Mouse (Mus musculus): ENCODE data around the gene Terf2. TPM values are rescaled to one million over a fixed set of nuclear protein-coding genes. Genes with fewer than 3 reads are reported as not detected.

Gene Terf2
- polyA plus RNA-seq (2016; fragmentation: Nextera tagmentation; extraction: Ambion mirVana) = 9.9 and 13.0 TPM in 2 replicates

DNA sequence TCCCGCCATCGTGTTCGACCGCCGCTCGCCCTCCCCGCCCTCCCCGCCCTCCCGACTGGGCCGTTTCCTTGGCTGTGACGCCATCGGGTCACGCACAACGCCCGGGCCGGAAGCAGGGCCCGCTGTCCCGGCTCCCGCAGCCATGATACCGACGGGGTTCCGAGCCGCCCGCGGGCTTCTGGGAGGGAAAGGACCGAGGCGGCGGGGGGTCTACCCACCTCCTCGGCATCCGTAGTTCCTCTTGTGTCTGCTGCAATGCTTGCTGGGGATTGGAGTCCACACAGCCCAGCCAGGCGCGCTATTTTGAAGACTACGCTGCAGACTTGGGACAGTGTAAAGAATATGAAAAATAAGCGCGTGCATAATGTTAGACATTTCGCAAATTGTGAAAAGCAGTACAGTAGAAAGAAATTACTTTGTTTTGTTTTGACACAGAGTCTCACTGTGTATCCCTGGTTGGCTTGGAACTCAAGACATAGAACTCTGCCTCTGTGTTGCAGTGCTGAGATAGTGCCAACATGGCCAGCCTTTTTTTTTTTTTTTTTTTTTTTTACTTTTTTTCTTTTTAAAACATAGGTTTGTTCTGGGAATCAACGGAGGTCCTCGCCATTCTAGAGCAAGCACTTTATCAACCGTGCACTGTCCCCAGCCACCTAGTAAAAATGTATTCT is at the start of gene Terf2:
Terf2 (minus strand) TSS at position 182 of the 671 bp plus-strand sequence.
- Histone ChIP-seq H3K27ac (peak within 1 kb of the TSS; percentile 95), H3K4me1 (peaks cover 17% of the 10 kb centered on the region), H3K9me3 (no peaks in the 10 kb centered on the region), H3K4me3 (peak within 1 kb of the TSS; percentile 97), H3K36me3 (peaks cover 30% of the 10 kb centered on the region), H3K27me3 (ENCODE audit: insufficient read depth, poor library complexity, severe bottlenecking) (no peaks in the 10 kb centered on the region)
- DNase-seq (ENCODE audit: low spot score) = peak; percentile 97
- WGBS = 3% methylated on average over 39 of the region's 39 CpGs

DNA sequence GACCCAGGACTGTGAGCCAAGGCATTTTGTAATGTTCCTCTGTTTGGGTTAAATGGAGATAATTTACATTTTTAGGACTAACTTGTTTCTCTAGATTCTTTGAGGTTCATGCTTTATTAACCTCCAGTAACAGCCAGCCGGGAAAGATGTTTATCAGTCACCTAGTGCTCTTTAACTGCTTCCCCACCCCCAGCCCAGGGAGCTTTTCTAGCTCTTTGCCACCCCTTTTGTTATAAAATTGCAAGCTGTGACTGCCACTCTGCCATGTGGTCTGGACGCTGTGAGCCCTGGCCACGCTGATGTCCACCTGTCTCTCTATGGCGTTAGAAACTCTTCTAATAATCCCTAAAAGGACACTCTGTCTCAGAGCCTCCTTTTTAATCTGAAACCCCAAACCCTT is 47.2 kb upstream of the Terf2 start:
- Histone ChIP-seq H3K27ac (no peak overlapping the region), H3K4me1 (peaks cover 16% of the 10 kb centered on the region), H3K27me3 (ENCODE audit: insufficient read depth, poor library complexity, severe bottlenecking) (no peaks in the 10 kb centered on the region), H3K4me3 (no peak overlapping the region), H3K36me3 (no peaks in the 10 kb centered on the region), H3K9me3 (no peaks in the 10 kb centered on the region)
- WGBS = 62% methylated on average over 4 of the region's 4 CpGs
- DNase-seq (ENCODE audit: low spot score) = no peak

GRCm38 (mm10) chr8:107142539-107142938 is 46.2 kb upstream of the Terf2 start:
- Histone ChIP-seq H3K27ac (no peak overlapping the region), H3K27me3 (ENCODE audit: insufficient read depth, poor library complexity, severe bottlenecking) (no peaks in the 10 kb centered on the region), H3K36me3 (no peaks in the 10 kb centered on the region), H3K9me3 (no peaks in the 10 kb centered on the region), H3K4me3 (no peak overlapping the region), H3K4me1 (peaks cover 16% of the 10 kb centered on the region)
- no peak for DNase-seq (ENCODE audit: low spot score)
- 85% methylated on average over 4 of the region's 4 CpGs for WGBS

- Histone ChIP-seq H3K4me1 (peaks cover 22% of the 10 kb centered on the region), H3K36me3 (no peaks in the 10 kb centered on the region), H3K27me3 (ENCODE audit: insufficient read depth, poor library complexity, severe bottlenecking) (no peaks in the 10 kb centered on the region), H3K27ac (peak overlapping the region; percentile 77), H3K4me3 (0 out of 2 replicates have a peak overlapping the region, but pooled peaks have one; percentile 5), H3K9me3 (no peaks in the 10 kb centered on the region)
- DNase-seq (ENCODE audit: low spot score) = no peak
- 44% methylated on average over 13 of the region's 13 CpGs for WGBS
Measured at GRCm38 (mm10) chr8:107139704-107140470, 43.5 kb upstream of the Terf2 start.

- Histone ChIP-seq H3K36me3 (no peaks in the 10 kb centered on the region), H3K27me3 (ENCODE audit: insufficient read depth, poor library complexity, severe bottlenecking) (no peaks in the 10 kb centered on the region), H3K4me3 (no peak overlapping the region), H3K4me1 (peaks cover 31% of the 10 kb centered on the region), H3K27ac (no peak overlapping the region), H3K9me3 (no peaks in the 10 kb centered on the region)
- no peak for DNase-seq (ENCODE audit: low spot score)
- 91% methylated on average over 5 of the region's 5 CpGs for WGBS
Measured at GRCm38 (mm10) chr8:107138338-107138737, 42.0 kb upstream of the Terf2 start.

DNA sequence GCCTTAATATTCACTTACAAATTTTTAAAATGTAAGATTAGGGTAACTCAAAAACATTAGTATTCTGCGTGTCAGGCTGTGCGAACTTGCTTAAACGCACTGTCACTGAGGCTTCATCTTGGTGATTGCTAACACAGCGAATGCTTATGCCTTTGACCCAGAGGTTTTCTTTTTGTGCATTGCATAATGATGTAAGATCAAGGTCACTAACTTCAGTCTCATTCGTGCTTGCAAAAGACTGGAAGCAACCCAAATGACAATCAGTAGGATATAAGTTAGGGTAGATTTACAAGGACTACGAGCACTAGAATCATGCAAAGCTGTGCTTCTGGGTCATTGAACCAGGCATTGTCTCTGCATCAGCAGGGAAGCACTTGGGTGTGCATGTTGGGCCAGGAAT is 41.2 kb upstream of the Terf2 start:
- no peak overlapping the region for H3K4me3 ChIP-seq
- no peaks in the 10 kb centered on the region for H3K27me3 ChIP-seq (ENCODE audit: insufficient read depth, poor library complexity, severe bottlenecking)
- no peaks in the 10 kb centered on the region for H3K36me3 ChIP-seq
- 94% methylated on average over 6 of the region's 6 CpGs for whole genome bisulfite sequencing
- no peak for DNase-seq (ENCODE audit: low spot score)
- no peak overlapping the region for H3K27ac ChIP-seq
- peaks cover 38% of the 10 kb centered on the region for H3K4me1 ChIP-seq
- H3K9me3 ChIP-seq = no peaks in the 10 kb centered on the region

GRCm38 (mm10) chr8:107136003-107136612 is 39.8 kb upstream of the Terf2 start:
- Histone ChIP-seq H3K9me3 (no peaks in the 10 kb centered on the region), H3K27me3 (ENCODE audit: insufficient read depth, poor library complexity, severe bottlenecking) (no peaks in the 10 kb centered on the region), H3K36me3 (no peaks in the 10 kb centered on the region), H3K4me1 (peaks cover 39% of the 10 kb centered on the region), H3K27ac (peak overlapping the region; percentile 49), H3K4me3 (no peak overlapping the region)
- WGBS = 53% methylated on average over 8 of the region's 8 CpGs
- no peak for DNase-seq (ENCODE audit: low spot score)

DNA sequence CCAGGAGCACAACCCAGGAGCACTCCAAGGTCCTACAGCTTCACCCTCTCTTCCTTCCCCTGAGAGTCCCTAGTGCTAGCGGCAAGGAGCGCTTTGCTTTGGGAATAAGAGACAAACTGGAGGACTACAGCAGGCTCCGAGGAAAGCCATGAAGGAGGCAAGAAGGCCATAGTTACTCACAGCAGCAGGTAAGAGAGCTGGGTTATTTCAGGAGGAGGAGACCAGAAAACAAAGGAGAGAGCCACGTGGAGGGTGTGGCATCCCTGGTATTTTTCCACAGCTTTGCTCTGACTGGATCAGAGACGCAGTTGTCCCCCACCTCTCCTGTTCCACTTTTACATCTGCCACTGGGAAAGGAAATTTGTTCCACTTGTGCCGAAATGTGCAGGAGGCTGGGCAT is 37.5 kb upstream of the Terf2 start:
- Histone ChIP-seq H3K4me3 (no peak overlapping the region), H3K27ac (peak overlapping the region; percentile 78), H3K9me3 (no peaks in the 10 kb centered on the region), H3K36me3 (no peaks in the 10 kb centered on the region), H3K27me3 (ENCODE audit: insufficient read depth, poor library complexity, severe bottlenecking) (no peaks in the 10 kb centered on the region), H3K4me1 (peaks cover 37% of the 10 kb centered on the region)
- 48% methylated on average over 6 of the region's 6 CpGs for WGBS
- no peak for DNase-seq (ENCODE audit: low spot score)

- DNase-seq (ENCODE audit: low spot score) = no peak
- Histone ChIP-seq H3K27me3 (ENCODE audit: insufficient read depth, poor library complexity, severe bottlenecking) (no peaks in the 10 kb centered on the region), H3K9me3 (no peaks in the 10 kb centered on the region), H3K36me3 (no peaks in the 10 kb centered on the region), H3K4me1 (peaks cover 39% of the 10 kb centered on the region), H3K4me3 (no peak overlapping the region), H3K27ac (peak overlapping the region; percentile 78; the same call in 1 of the 2 replicates)
- WGBS = 78% methylated on average over 24 of the region's 24 CpGs
Measured at GRCm38 (mm10) chr8:107132581-107133491, 36.5 kb upstream of the Terf2 start.

DNA sequence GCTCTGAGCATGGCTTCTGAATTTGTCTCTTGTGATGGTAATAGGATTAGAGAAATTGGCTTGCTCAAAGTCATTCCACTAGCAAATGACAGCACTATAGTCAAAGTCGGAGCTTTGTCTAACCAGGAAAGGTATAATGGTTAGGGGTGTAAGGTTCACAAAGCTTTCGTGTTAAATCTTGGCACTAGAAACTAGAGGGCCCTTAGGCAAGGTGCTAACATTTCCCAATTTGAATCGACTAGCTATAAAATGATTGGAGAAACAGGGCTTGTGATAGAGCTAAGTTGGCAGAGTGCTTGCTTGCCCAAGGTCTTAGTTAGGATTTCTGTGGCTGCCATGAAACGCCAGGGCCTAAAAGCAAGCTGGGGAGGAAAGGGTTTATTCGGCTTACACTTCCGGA is 33.7 kb upstream of the Terf2 start:
- H3K27ac ChIP-seq = peak overlapping the region; percentile 43
- 76% methylated on average over 6 of the region's 6 CpGs for WGBS
- no peak overlapping the region for H3K4me3 ChIP-seq
- no peaks in the 10 kb centered on the region for H3K36me3 ChIP-seq
- peaks cover 34% of the 10 kb centered on the region for H3K4me1 ChIP-seq
- H3K27me3 ChIP-seq (ENCODE audit: insufficient read depth, poor library complexity, severe bottlenecking) = no peaks in the 10 kb centered on the region
- no peaks in the 10 kb centered on the region for H3K9me3 ChIP-seq
- DNase-seq (ENCODE audit: low spot score) = no peak

GRCm38 (mm10) chr8:107129171-107130025 is 33.1 kb upstream of the Terf2 start:
- peak overlapping the region; percentile 43 for H3K27ac ChIP-seq
- no peaks in the 10 kb centered on the region for H3K36me3 ChIP-seq
- no peak overlapping the region for H3K4me3 ChIP-seq
- no peaks in the 10 kb centered on the region for H3K27me3 ChIP-seq (ENCODE audit: insufficient read depth, poor library complexity, severe bottlenecking)
- H3K4me1 ChIP-seq = peaks cover 34% of the 10 kb centered on the region
- 56% methylated on average over 8 of the region's 8 CpGs for WGBS
- no peak for DNase-seq (ENCODE audit: low spot score)
- no peaks in the 10 kb centered on the region for H3K9me3 ChIP-seq

DNA sequence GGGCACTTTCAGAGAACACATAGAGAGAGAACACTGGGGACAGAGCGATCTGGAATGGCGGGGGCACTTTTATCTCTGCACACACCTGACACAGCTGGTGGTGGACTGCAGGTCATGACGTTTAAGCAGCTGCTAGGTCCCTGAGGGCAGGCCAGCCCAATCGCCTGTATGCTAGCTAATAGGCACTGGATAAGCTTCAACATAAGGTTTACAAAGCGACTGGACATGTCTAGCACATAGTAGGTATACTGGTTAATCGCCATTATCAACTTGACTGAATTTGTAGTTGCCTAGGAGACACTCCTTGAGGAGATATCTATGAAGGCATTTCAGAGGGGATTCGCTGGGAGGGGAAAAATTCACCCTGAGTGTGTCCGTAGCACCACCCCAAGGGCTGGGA is 28.0 kb upstream of the Terf2 start:
- Histone ChIP-seq H3K4me1 (peaks cover 25% of the 10 kb centered on the region), H3K36me3 (no peaks in the 10 kb centered on the region), H3K9me3 (no peaks in the 10 kb centered on the region), H3K27me3 (ENCODE audit: insufficient read depth, poor library complexity, severe bottlenecking) (no peaks in the 10 kb centered on the region), H3K27ac (no peak overlapping the region), H3K4me3 (no peak overlapping the region)
- no peak for DNase-seq (ENCODE audit: low spot score)
- WGBS = 62% methylated on average over 8 of the region's 8 CpGs
